Mouse (Mus musculus) lung, adult 2 months (tissue): Measurements from ENCODE around the gene Foxl1.

ENCODE experiments used
- CTCF ChIP-seq: fragments of 200-500 bp; IDR thresholded peaks from 2 replicates; pipeline ENCODE4 v1.5.1; 2011; ENCODE audit warnings: mild to moderate bottlenecking, low read length, control low read depth; ENCODE audit not compliant: insufficient read depth
- POLR2A ChIP-seq: fragments of 200-500 bp; IDR thresholded peaks from 2 replicates; pipeline ENCODE4 v1.6.1; 2011; ENCODE audit warnings: low read depth, mild to moderate bottlenecking, control low read depth, low read length, borderline replicate concordance; ENCODE audit errors: extremely low read depth

DNA sequence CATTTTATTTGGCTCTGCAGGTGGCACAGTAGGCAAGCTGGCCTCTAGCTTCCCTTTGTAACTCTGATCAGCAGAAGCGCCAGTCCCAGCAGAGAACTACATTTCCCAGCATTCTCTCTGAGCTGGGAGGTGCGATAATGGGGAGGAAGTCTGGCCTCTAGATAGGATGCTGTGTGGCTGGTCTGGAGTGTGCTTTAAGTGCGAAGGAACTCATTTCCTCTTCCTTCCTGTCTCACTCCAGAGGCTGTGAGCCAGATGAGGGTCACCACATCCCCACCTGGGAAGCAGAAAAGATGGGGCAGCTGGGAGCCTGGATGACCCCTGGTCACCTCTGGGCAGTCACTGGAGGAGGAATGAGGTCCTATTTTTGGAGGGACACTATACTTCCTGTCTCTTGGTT lies 48.6 kb downstream of the Foxl1 start:
- TF ChIP-seq CTCF (no peak), POLR2A (no peak)
